Mouse (Mus musculus) kidney, adult 2 months (tissue): ENCODE results near the gene Gm5148.

Experiments
- CTCF ChIP-seq: fragments of 200-500 bp; conservative IDR thresholded peaks from 2 replicates; pipeline ENCODE4 v1.5.1; 2011; ENCODE audit warnings: low read depth, mild to moderate bottlenecking, control low read depth, low read length, moderate library complexity, mixed read lengths; ENCODE audit not compliant: insufficient read depth, insufficient read length
- POLR2A ChIP-seq: fragments of 200-500 bp; IDR thresholded peaks from one replicate; pipeline ENCODE4 v1.6.1; 2011; ENCODE audit warnings: low read depth, low read length, control low read depth

GRCm38 (mm10) chr3:37667736-37668135, 56.6 kb downstream of the Gm5148 start:
- TF ChIP-seq CTCF: no peak
- no peak for TF ChIP-seq POLR2A
